Mouse (Mus musculus): ENCODE measurements around the gene Cdc42bpb.

Cdc42bpb gene

DNA sequence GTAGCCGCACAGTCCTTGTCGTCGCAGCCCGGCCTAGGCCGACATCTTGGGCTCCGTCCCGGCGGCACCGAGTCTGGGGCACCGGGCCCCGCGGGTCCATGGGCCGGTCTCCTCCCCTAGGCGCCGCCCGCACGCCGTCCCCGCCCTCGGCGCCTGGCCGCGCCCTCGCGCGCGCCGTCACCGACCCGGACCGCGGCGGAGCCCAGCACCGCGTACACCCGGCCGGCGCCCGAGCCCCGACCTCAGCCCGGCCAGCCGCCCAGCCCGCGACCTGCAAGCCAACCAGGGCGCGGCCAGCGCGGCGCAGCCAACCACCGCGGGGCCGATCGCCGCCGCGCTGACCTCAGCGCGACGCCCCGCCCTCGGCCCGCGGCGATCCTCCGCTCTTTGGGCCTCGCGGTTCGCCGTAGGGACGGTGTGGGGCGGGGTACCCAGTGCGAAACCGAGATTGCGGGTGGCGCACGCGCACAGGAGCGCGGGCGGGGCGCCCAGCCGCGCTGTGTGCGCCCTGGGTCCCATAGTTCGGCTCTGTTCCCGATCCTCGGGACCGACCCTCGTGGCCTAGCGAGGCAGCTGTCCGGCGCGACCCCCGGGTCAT lies at the start of gene Cdc42bpb:
Gene Cdc42bpb, minus strand, starts transcription at position 343 of the 598 bp plus-strand sequence.
- DNase-seq (ENCODE audit: low spot score) = peak; percentile 93

DNA sequence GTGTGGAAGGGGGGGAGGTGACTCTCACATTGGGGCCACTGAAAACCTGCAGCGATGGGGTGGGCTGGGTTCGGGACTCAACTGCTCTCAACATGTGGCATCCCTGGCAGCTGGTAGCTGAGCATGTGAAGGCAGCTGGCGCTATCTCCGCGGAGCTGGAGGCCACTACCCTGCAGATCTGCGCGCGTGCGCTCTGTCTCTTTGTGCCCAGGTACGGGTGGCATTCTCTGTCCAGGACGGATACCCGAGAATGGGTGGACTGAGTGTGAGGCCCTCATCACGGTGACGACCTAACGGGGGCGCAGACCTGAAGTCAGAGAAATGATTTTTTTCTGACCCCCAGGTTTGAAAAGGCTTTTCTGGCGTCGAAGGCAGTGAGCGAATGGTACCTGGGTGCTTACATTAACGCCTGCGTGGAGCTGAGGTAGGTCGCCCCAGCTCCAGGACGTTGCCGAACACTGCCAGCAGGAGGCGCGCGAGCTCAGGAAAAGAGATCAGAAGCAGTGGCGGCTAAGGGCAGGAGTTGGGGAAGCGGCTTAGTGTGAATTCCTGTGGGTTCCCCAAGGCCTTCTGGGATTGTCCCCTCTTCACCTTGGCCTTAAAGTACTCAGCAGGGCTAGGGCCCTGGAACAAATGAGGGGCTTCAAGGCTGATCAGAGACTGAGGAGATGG lies 48.4 kb upstream of the Cdc42bpb start:
- peak; percentile 89 for DNase-seq (ENCODE audit: low spot score)

- DNase-seq (ENCODE audit: low spot score) = peak; percentile 84
These were observed 47.7 kb upstream of the Cdc42bpb start for GRCm38 (mm10) chr12:111425258-111425657.

GRCm38 (mm10) chr12:111424547-111424946 lies 47.0 kb upstream of the Cdc42bpb start:
- DNase-seq (ENCODE audit: low spot score) = no peak

DNA sequence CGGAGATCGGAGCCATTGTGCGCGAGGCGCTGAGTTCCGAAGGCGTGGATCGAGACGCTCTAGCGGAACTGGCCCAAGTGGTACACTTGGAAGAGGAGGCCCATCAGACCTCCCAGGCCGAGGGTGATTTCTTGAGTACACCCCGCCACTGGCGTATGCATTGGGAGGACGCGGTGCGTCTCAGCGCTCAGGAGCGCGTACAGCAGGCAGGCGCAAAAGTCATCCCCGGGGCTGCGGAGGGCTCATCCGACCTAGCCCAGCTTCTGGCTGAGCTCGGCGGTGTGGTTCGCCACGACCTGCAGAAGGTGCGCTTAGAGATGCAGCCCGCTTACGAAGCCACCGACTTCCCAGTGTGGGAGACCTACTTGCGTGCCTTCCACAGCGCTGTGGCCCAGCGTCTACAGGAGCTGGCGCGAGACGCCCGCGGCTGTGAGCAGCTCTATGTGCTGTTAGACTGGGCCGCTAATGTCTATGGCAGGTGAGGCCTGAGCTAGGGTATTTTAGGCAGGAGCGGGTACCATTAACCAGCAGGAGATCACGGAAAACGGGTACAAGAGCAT lies 46.1 kb upstream of the Cdc42bpb start:
- DNase-seq (ENCODE audit: low spot score) = no peak

- DNase-seq (ENCODE audit: low spot score) = no peak
These were observed 45.3 kb upstream of the Cdc42bpb start for GRCm38 (mm10) chr12:111422852-111423251.

GRCm38 (mm10) chr12:111420946-111421709 lies 43.6 kb upstream of the Cdc42bpb start:
- no peak for DNase-seq (ENCODE audit: low spot score)

DNA sequence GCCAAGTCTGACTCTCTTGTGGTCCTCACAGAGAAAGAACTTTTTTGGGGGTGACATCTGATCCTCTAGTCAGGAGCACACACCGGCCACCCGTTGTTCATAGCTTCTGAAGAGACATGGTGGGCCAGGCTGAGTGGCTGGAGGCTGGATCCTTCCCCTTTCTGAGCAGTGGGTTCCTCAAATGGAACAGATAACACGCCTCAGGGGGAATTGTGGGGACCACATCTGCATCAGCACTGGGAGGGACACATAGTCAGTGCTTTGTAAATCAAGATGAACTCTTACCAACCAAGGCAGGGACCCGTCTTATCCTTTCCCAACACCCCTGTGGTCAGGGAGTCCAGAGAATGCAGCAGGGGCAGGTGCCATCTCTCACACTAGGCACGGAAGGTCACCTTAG lies 42.4 kb upstream of the Cdc42bpb start:
- DNase-seq (ENCODE audit: low spot score) = no peak

GRCm38 (mm10) chr12:111416921-111417779 lies 39.6 kb upstream of the Cdc42bpb start, which contains the start of gene Exoc3l4:
Exoc3l4 (plus strand) TSS chr12:111417017.
- DNase-seq (ENCODE audit: low spot score) = no peak

- peak; percentile 93 for DNase-seq (ENCODE audit: low spot score)
These were observed 35.8 kb upstream of the Cdc42bpb start for GRCm38 (mm10) chr12:111413300-111413699.

DNA sequence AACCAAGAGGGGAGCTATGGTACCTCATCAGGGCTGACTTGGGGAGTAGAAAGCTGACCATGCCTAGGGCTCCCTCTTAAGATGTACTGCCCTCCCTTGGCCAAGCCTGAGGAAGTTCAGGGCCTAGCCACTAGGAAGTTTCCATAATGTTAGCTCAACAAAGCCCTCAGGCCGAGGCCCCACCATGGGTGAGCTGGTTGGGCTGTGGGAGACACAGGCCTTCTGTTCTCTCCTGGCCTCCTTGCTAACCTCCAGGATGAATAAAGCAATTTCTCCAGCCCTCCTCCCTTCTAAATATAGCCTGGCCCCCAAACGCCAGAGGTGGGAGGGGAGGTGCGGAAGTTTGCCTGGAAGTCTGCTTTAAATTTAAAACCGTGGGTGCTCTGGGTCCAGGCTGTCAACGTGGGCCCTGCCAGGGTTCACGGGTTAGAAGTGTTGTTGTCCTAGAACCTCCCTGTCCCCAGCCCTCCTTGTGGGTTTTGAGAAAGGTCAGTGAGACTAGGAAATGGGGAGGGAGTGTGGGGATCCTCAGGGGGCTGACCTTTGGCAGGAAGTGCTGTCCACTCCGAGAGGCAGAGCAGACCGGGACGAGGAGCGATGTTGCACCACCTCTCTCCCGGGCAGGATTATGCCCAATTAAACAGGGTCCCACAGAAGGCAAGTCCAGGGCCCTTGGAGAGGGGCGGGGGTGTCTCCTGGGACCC lies 35.2 kb upstream of the Cdc42bpb start:
- no peak for DNase-seq (ENCODE audit: low spot score)

- DNase-seq (ENCODE audit: low spot score) = no peak
These were observed 34.3 kb upstream of the Cdc42bpb start for GRCm38 (mm10) chr12:111411631-111412355.

DNA sequence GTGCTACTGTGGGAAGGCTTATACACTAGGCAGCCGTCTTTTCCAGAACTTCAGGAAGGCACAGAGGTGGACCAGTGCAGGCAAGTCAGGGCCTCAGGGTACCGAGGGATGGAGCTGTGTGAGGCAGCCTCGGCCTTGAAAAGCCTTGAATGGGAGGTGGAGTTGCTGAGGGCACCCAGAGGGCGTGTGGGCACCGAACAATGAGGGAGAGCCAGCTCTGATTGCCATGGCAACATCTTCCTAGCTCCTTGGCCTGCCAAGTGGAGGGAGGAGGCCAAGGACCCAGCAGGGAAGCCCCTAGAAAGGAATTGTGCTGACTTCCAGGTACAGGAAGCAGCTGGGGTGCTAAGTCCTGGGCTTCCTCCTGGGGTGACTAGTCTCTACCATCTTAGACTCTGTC lies 32.1 kb upstream of the Cdc42bpb start:
- no peak for DNase-seq (ENCODE audit: low spot score)

DNA sequence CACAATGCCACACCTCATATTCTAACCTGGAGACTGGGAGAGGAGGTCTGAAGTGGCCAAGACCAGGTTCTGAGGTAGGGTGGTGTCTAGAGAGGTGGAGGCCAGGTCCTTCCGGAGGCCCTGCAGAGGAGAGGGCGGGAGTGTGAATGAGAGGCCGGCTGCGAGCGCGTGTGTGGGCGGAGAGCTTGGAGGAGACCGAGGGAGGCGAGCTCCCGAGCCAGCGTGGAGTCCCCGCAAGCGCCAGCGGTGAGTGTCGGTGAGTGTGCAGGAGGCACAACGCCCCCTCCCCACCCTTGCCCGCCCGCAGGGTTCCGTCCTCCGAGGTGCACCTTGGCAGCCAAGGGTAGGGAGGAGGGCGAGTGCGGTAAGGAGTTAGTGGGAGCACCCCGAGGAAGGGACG lies 29.1 kb upstream of the Cdc42bpb start, which contains the start of gene Lbhd2:
Gene Lbhd2, plus strand, starts transcription at position 188 of the 400 bp plus-strand sequence.
- no peak for DNase-seq (ENCODE audit: low spot score)

DNA sequence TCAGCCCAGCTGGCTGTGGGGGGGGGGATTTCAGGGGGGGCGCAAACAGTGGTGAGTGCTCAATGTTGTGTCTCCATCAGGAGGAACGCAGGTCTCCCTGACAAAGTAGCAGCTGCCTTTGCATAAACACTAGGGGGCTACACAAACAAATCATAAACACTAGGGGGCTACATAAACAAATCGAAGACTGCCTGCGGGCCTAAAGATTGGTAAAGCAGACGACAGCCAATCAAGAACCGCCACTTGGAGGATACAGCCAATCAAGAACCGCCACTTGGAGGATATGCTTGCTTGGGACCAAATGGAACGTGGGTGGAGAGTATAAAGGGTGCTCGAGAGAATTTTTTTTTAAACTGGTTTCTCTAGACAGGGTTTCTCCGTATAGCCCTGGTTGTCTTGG lies 27.4 kb upstream of the Cdc42bpb start:
- DNase-seq (ENCODE audit: low spot score) = no peak

GRCm38 (mm10) chr12:111401454-111402184 lies 24.1 kb upstream of the Cdc42bpb start:
- DNase-seq (ENCODE audit: low spot score) = peak; percentile 79

GRCm38 (mm10) chr12:111396997-111397396 lies 19.5 kb upstream of the Cdc42bpb start:
- DNase-seq (ENCODE audit: low spot score) = no peak

DNA sequence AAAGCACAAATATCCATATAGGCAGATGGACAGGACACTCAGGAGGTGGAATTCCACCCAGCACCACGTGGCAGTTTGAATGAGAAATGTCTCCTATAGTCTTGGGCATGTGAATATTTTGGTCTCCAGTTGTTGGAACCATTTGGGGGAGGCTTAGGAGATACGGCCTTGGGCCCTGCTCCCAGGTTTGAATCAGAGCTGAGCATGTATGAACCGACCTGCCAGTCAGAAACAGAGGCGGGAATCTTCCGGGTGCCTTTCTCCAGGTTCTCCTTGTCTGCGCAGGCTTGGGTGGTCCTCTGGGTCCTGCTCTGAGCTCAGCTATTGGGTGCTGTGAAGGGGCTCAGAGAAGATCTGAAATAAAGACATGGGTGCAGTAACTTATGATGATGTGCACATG lies 16.5 kb upstream of the Cdc42bpb start:
- DNase-seq (ENCODE audit: low spot score) = no peak

DNA sequence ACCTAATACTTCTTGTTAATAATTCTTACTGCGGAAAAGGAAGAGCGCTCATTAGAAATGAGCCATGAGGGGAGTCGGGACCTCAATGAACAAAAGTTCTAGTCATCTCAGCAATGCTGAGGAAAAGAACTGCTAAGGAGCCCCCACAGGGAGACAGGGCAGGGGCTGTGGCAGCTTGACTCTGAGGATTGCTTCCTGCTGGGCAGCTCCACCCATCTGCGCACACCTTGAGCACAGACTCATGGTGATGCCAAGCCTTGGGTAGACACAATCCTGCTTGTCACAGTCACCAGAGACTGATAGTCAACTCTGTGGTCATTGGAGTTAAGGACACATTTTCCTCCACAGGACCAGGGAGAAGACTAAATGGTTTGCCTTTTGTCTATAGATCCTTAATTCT lies 9.6 kb upstream of the Cdc42bpb start:
- no peak for DNase-seq (ENCODE audit: low spot score)
